Mouse (Mus musculus) layer of hippocampus, adult 2 months (tissue): Measurements from ENCODE around the gene Elovl2. TPM values are rescaled to one million over a fixed set of nuclear protein-coding genes. Genes with fewer than 3 reads are reported as not detected.

Experiments
- DNase-seq, 2 experiments: peaks; one replicate each; pipeline ENCODE4 v3.0.0; 2022; ENCODE audit warnings: low spot score in 2 of 2
- H3K27ac ChIP-seq: fragments of 200-600 bp; 2 replicates; pipeline ENCODE4 v1.8.1; 2022
- H3K4me3 ChIP-seq: fragments of 200-600 bp; 2 replicates; pipeline ENCODE4 v1.8.1; 2022; ENCODE audit warnings: mild to moderate bottlenecking
- CTCF ChIP-seq: fragments of 200-600 bp; conservative IDR thresholded peaks from 2 replicates; pipeline ENCODE4 v1.8.1; 2022; ENCODE audit warnings: antibody characterized with exemption, mild to moderate bottlenecking, moderate library complexity
- total RNA-seq, 2 experiments: library from RNA; stranded (reverse); gene quantifications; 2 replicates each; pipeline ENCODE4 v1.2.3; 2021

Elovl2 gene
- total RNA-seq, 2 experiments from 2014 or later: 16.2 to 16.9 TPM

- TF ChIP-seq CTCF: no peak
These were observed 24.4 kb downstream of the Elovl2 start for GRCm38 (mm10) chr13:41195640-41196333.

GRCm38 (mm10) chr13:41187886-41188285 is 32.3 kb downstream of the Elovl2 start:
- DNase-seq: no peak
- H3K27ac ChIP-seq: no peak overlapping the region
- TF ChIP-seq CTCF: no peak
- H3K4me3 ChIP-seq: no peak overlapping the region

More at GRCm38 (mm10) chr13:41195640-41196333, 24.4 kb downstream of the Elovl2 start:
- Histone ChIP-seq H3K27ac (no peak overlapping the region), H3K4me3 (no peak overlapping the region)
- no peak for DNase-seq

GRCm38 (mm10) chr13:41158426-41158825 is 61.8 kb downstream of the Elovl2 start:
- TF ChIP-seq CTCF: peak; percentile 49
- H3K4me3 ChIP-seq: no peak overlapping the region
- H3K27ac ChIP-seq: no peak overlapping the region
- DNase-seq: no peak

- TF ChIP-seq CTCF: no peak
- H3K4me3 ChIP-seq: no peak overlapping the region
- no peak for DNase-seq
- H3K27ac ChIP-seq: no peak overlapping the region
These were observed 67.1 kb downstream of the Elovl2 start for GRCm38 (mm10) chr13:41153146-41153545.

- DNase-seq: peak; percentile 60 to 81
- TF ChIP-seq CTCF: peak; percentile 92
- Histone ChIP-seq H3K27ac (no peak overlapping the region), H3K4me3 (no peak overlapping the region)
These were observed 73.9 kb downstream of the Elovl2 start for GRCm38 (mm10) chr13:41146271-41146670.

- TF ChIP-seq CTCF: no peak
- DNase-seq: no peak
- Histone ChIP-seq H3K27ac (no peak overlapping the region), H3K4me3 (no peak overlapping the region)
These were observed 74.7 kb downstream of the Elovl2 start for GRCm38 (mm10) chr13:41145433-41145970.

- H3K4me3 ChIP-seq: no peak overlapping the region
- no peak overlapping the region for H3K27ac ChIP-seq
- peak; percentile 89 for TF ChIP-seq CTCF
- peak; percentile 18 to 72 for DNase-seq
These were observed 85.3 kb downstream of the Elovl2 start for GRCm38 (mm10) chr13:41134901-41135300.

Other genes starting within 250 kb of the Elovl2 start
- 10 to 100 TPM; 41.6 to 44.1 TPM for gene Pak1ip1, start 219.4 kb downstream of the Elovl2 start, total RNA-seq
- gene Tmem14c, start 204.1 kb downstream of the Elovl2 start, total RNA-seq: 10 to 100 TPM; 55.5 to 59.4 TPM
- gene Mak, start 140.7 kb downstream of the Elovl2 start, total RNA-seq: 1 to 10 TPM in 1 of 2 experiments, under 1 TPM in 1; 0.91 to 1.7 TPM
- gene Gcm2, start 109.4 kb downstream of the Elovl2 start, total RNA-seq: not detected
- not detected for gene Sycp2l, start 106.1 kb downstream of the Elovl2 start, total RNA-seq
- 100 to 1,000 TPM; 141 to 143 TPM for gene Smim13, start 29.4 kb upstream of the Elovl2 start, total RNA-seq
- not detected for gene Gm17364, start 53.6 kb upstream of the Elovl2 start, total RNA-seq